Mouse (Mus musculus): ENCODE measurements around the gene Lst1. TPM values are rescaled to one million over a fixed set of nuclear protein-coding genes. Genes with fewer than 3 reads are reported as not detected.

Lst1 gene
- total and polyA plus RNA-seq, 3 experiments = 2.9 to 8.5 (median 8.4) TPM

DNA sequence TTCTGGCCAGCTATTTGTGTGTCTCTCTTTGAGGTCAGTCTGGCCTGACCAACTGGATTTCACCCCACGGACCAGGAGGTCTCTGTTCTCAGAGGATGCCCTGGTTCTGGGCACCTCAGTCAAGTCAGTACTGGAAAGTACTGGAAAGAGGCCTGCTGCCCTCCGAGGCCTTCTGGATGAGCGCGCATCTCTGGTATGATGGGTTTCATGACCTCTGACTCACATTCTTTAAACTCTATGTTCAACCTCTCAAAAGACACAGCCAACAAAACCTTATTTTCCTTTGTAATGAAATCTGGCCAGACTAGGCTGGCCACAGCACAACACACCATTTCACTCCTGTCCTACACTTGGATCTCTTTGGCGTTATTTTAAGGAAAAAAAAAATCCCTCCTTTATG is 37.2 kb upstream of the Lst1 start:
- TF ChIP-seq SMC3 (IDR thresholded peaks at IDR 0.05; ENCODE audit: low read depth, low read length) (no peak), ELF1 (IDR thresholded peaks at IDR 0.05; ENCODE audit: low read depth, low read length) (no peak), JUND (conservative IDR thresholded peaks at IDR 0.05; ENCODE audit: low read depth, low read length) (no peak), RCOR1 (conservative IDR thresholded peaks at IDR 0.05; ENCODE audit: low read depth, low read length) (no peak), PAX5 (IDR thresholded peaks at IDR 0.05; ENCODE audit: low read length) (no peak), MEF2A (IDR thresholded peaks at IDR 0.05; ENCODE audit: borderline replicate concordance, low read depth, low read length) (no peak), CHD1 (IDR thresholded peaks at IDR 0.05; ENCODE audit: low read depth, low read length) (no peak), USF2 (conservative IDR thresholded peaks at IDR 0.05; ENCODE audit: low read depth, low read length) (no peak), TBP (conservative IDR thresholded peaks at IDR 0.05; ENCODE audit: low read depth, low read length) (no peak), HCFC1 (IDR thresholded peaks at IDR 0.05; ENCODE audit: low read depth, low read length) (no peak), BHLHE40 (IDR thresholded peaks at IDR 0.05; ENCODE audit: low read depth, low read length) (no peak)
- peaks cover 3% of the 10 kb centered on the region for H3K79me2 ChIP-seq (replicated peaks; ENCODE audit: control insufficient read depth, extremely low read depth, insufficient read depth, poor library complexity, severe bottlenecking)
- no peak overlapping the region for H3K4me2 ChIP-seq (ENCODE audit: insufficient read depth, low read depth, poor library complexity, severe bottlenecking)
- dilution Hi-C loops (cut with MboI; ENCODE audit: extremely low pct_ligation_motif_present, extremely low pct_unique_long_range_greater_than_20kb, low sequenced_read_pairs) = no loop called here
- in situ Hi-C loops (cut with MboI; ENCODE audit: low pct_ligation_motif_present, low pct_unique_long_range_greater_than_20kb, low sequenced_read_pairs) = no loop called here
- no peak overlapping the region for H3K27ac ChIP-seq (ENCODE audit: insufficient read depth, low read depth)
- no peak for DNase-seq (ENCODE audit: extremely low read depth)
- H3K9me3 ChIP-seq (replicated peaks; ENCODE audit: low read length) = no peaks in the 10 kb centered on the region
- no peak overlapping the region for H3K9ac ChIP-seq (ENCODE audit: insufficient read depth, low read depth)
- H3K36me3 ChIP-seq (replicated peaks in 1 of 2; ENCODE audit: control insufficient read depth in 1 of 2, insufficient read depth in 1 of 2, low read length in 1 of 2) = peaks cover 50 to 78% of the 10 kb centered on the region in 2 experiments
- peaks cover 15 to 75% of the 10 kb centered on the region in 2 experiments for H3K4me1 ChIP-seq (ENCODE audit: control insufficient read depth in 1 of 2, insufficient read depth in 2 of 2)
- no peaks in the 10 kb centered on the region for H3K27me3 ChIP-seq (replicated peaks)
- H3K4me3 ChIP-seq (replicated peaks in 1 of 3; ENCODE audit: low read depth in 2 of 3, low read length in 2 of 3, poor library complexity in 1 of 3) = no peak overlapping the region

DNA sequence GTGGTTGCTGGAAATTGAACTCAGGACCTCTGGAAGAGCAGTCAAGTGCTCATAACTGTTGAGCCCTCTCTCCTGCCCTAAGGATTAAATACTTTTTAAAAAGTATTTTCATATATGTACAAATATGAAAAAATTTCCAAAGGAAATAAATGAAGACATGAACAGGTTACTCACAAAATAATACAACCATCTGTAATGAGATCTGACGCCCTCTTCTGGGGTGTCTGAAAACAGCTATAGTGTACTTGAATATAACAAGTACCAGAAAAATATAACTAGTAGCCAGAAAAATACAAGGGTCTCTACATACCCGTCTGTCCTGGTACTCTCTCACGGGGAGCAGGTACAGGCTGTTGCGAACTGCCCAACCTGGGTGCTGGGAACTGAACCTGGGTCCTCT is 36.4 kb upstream of the Lst1 start:
- in situ Hi-C loops (cut with MboI; ENCODE audit: low pct_ligation_motif_present, low pct_unique_long_range_greater_than_20kb, low sequenced_read_pairs) (no loop called here), dilution Hi-C loops (cut with MboI; ENCODE audit: extremely low pct_ligation_motif_present, extremely low pct_unique_long_range_greater_than_20kb, low sequenced_read_pairs) (no loop called here)
- Histone ChIP-seq H3K27ac (ENCODE audit: insufficient read depth, low read depth) (no peak overlapping the region), H3K36me3 (replicated peaks in 1 of 2; ENCODE audit: control insufficient read depth in 1 of 2, insufficient read depth in 1 of 2, low read length in 1 of 2) (peaks cover 48 to 76% of the 10 kb centered on the region in 2 experiments), H3K27me3 (replicated peaks) (no peaks in the 10 kb centered on the region), H3K4me3 (replicated peaks in 1 of 3; ENCODE audit: low read depth in 2 of 3, low read length in 2 of 3, poor library complexity in 1 of 3) (no peak overlapping the region), H3K4me2 (ENCODE audit: insufficient read depth, low read depth, poor library complexity, severe bottlenecking) (no peak overlapping the region), H3K4me1 (ENCODE audit: control insufficient read depth in 1 of 2, insufficient read depth in 2 of 2) (peaks cover 21 to 76% of the 10 kb centered on the region in 2 experiments), H3K9ac (ENCODE audit: insufficient read depth, low read depth) (no peak overlapping the region), H3K9me3 (replicated peaks; ENCODE audit: low read length) (no peaks in the 10 kb centered on the region), H3K79me2 (replicated peaks; ENCODE audit: control insufficient read depth, extremely low read depth, insufficient read depth, poor library complexity, severe bottlenecking) (no peaks in the 10 kb centered on the region; the same call in none of the 2 replicates)
- DNase-seq (ENCODE audit: extremely low read depth) = no peak
- peak; percentile 13; the same call in 1 of the 2 replicates for TF ChIP-seq SMC3 (IDR thresholded peaks at IDR 0.05; ENCODE audit: low read depth, low read length)
- TF ChIP-seq NELFE (IDR thresholded peaks at IDR 0.05; ENCODE audit: low read depth, low read length) = no peak
- no peak for TF ChIP-seq HCFC1 (IDR thresholded peaks at IDR 0.05; ENCODE audit: low read depth, low read length)

DNA sequence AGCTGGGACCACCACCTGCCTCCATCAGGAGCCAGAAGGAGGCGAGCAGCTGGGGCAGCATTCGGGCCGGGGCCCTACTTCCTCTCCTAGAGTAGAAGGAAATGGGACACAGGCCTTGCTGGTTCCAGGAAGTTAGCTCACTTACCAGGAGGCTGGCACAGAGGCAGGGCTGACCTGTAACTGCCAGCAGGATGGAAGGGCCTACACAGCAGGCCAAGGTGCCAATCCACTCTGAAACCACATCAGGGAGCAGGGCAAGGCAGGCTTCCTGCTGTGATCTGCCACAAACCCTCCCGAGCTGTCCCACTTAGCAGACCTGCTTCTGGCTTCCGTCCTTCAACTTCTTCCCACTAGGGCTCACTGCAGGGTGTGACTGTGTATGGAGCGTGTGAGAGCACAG is 34.1 kb upstream of the Lst1 start:
- in situ Hi-C loops (cut with MboI; ENCODE audit: low pct_ligation_motif_present, low pct_unique_long_range_greater_than_20kb, low sequenced_read_pairs) = no loop called here

More for the DNA sequence above, 34.1 kb upstream of the Lst1 start:
- no peak overlapping the region for H3K9ac ChIP-seq (ENCODE audit: insufficient read depth, low read depth)
- TF ChIP-seq E2F4 (IDR thresholded peaks at IDR 0.05; ENCODE audit: insufficient replicate concordance, low read depth, low read length) (no peak), GABPA (IDR thresholded peaks at IDR 0.05; ENCODE audit: insufficient replicate concordance, low read depth, low read length) (no peak), CTCF (conservative IDR thresholded peaks at IDR 0.05 in 1 of 2, IDR thresholded peaks at IDR 0.05 in 1 of 2; ENCODE audit: low read depth in 2 of 2, low read length in 2 of 2) (no peak), MAX (IDR thresholded peaks at IDR 0.05; ENCODE audit: low read length) (no peak), MEF2A (IDR thresholded peaks at IDR 0.05; ENCODE audit: borderline replicate concordance, low read depth, low read length) (no peak), HCFC1 (IDR thresholded peaks at IDR 0.05; ENCODE audit: low read depth, low read length) (no peak), EP300 (IDR thresholded peaks at IDR 0.05; ENCODE audit: low read length) (no peak), JUND (conservative IDR thresholded peaks at IDR 0.05; ENCODE audit: low read depth, low read length) (no peak), RCOR1 (conservative IDR thresholded peaks at IDR 0.05; ENCODE audit: low read depth, low read length) (no peak), ZC3H11A (IDR thresholded peaks at IDR 0.05; ENCODE audit: low read depth, low read length) (no peak), MAZ (IDR thresholded peaks at IDR 0.05; ENCODE audit: low read depth, low read length) (no peak), ZMIZ1 (IDR thresholded peaks at IDR 0.05; ENCODE audit: low read depth, low read length) (no peak), TCF12 (IDR thresholded peaks at IDR 0.05; ENCODE audit: low read depth, low read length) (no peak)
- no peaks in the 10 kb centered on the region for H3K27me3 ChIP-seq (replicated peaks)
- H3K79me2 ChIP-seq (replicated peaks; ENCODE audit: control insufficient read depth, extremely low read depth, insufficient read depth, poor library complexity, severe bottlenecking) = no peaks in the 10 kb centered on the region; the same call in none of the 2 replicates
- no peaks in the 10 kb centered on the region for H3K9me3 ChIP-seq (replicated peaks; ENCODE audit: low read length)
- peaks cover 29 to 54% of the 10 kb centered on the region in 2 experiments for H3K36me3 ChIP-seq (replicated peaks in 1 of 2; ENCODE audit: control insufficient read depth in 1 of 2, insufficient read depth in 1 of 2, low read length in 1 of 2)
- peak overlapping the region; percentile 43 for H3K27ac ChIP-seq (ENCODE audit: insufficient read depth, low read depth)
- DNase-seq (ENCODE audit: extremely low read depth) = no peak
- H3K4me3 ChIP-seq (replicated peaks in 1 of 3; ENCODE audit: low read depth in 2 of 3, low read length in 2 of 3, poor library complexity in 1 of 3) = no peak overlapping the region
- peaks cover 31 to 84% of the 10 kb centered on the region in 2 experiments for H3K4me1 ChIP-seq (ENCODE audit: control insufficient read depth in 1 of 2, insufficient read depth in 2 of 2)
- dilution Hi-C loops (cut with MboI; ENCODE audit: extremely low pct_ligation_motif_present, extremely low pct_unique_long_range_greater_than_20kb, low sequenced_read_pairs) = no loop called here
- H3K4me2 ChIP-seq (ENCODE audit: insufficient read depth, low read depth, poor library complexity, severe bottlenecking) = no peak overlapping the region

All from CH12.LX (cell line).